Mouse (Mus musculus) hindbrain, postnatal 0 days (tissue): ENCODE measurements at regions not wholly inside any gene's neighbourhood (a gene's known extent, or its start where the extent isn't known, plus 50 kb on each side); places are given as distances from the start of the nearest gene placed in this dataset.

Source experiments
- ATAC-seq: fragments of 200-750 bp; cut with Nextera tagmentation; 2 replicates; pipeline ENCODE4 v1.8.0; 2017; ENCODE audit warnings: mild to moderate bottlenecking, moderate TSS enrichment, moderate library complexity
- DNase-seq: peaks from one replicate; pipeline ENCODE4 v3.0.0-alpha.2; 2015; ENCODE audit warnings: low spot score
- H3K27ac ChIP-seq: fragments of 300-500 bp; sonication (generic); 2 replicates; pipeline ENCODE4 v1.5.1; 2014; ENCODE audit warnings: mild to moderate bottlenecking
- H3K27me3 ChIP-seq: fragments of 300-500 bp; sonication (generic); 2 replicates; pipeline ENCODE4 v1.6.1; 2014; ENCODE audit warnings: low read length, mixed read lengths; ENCODE audit not compliant: insufficient read depth
- H3K36me3 ChIP-seq: fragments of 300-500 bp; sonication (generic); 2 replicates; pipeline ENCODE4 v1.6.1; 2014; ENCODE audit warnings: low read length, mixed read lengths; ENCODE audit not compliant: insufficient read depth
- H3K4me1 ChIP-seq: fragments of 300-500 bp; sonication (generic); 2 replicates; pipeline ENCODE4 v1.6.1; 2014; ENCODE audit warnings: antibody characterized with exemption, low read length, mixed read lengths; ENCODE audit not compliant: insufficient read depth
- H3K4me2 ChIP-seq: fragments of 300-500 bp; sonication (generic); 2 replicates; pipeline ENCODE4 v1.6.1; 2014; ENCODE audit warnings: low read depth, mild to moderate bottlenecking, low read length, moderate library complexity, mixed read lengths
- H3K4me3 ChIP-seq: fragments of 300-500 bp; sonication (generic); 2 replicates; pipeline ENCODE4 v1.5.1; 2014; ENCODE audit warnings: low read length
- H3K9ac ChIP-seq: fragments of 300-500 bp; sonication (generic); replicated peaks from 2 replicates; pipeline ENCODE4 v1.6.1; 2014; ENCODE audit warnings: mild to moderate bottlenecking, low read length, moderate library complexity, mixed read lengths
- H3K9me3 ChIP-seq: fragments of 300-500 bp; sonication (generic); 2 replicates; pipeline ENCODE4 v1.6.1; 2016; ENCODE audit warnings: low read length, mixed read lengths
- CTCF ChIP-seq: IDR thresholded peaks from 2 replicates; pipeline ENCODE4 v1.5.1; 2016; ENCODE audit warnings: antibody characterized with exemption, control low read depth, low read depth
- WGBS: fragments of 180-500 bp; shearing (Covaris S2); extraction: QIAGEN DNeasy Blood & Tissue Kit; methylation state at CpG from one replicate; pipeline ENCODE4 v1.1.7; 2014; 5-methylcytosine and 5-hydroxymethylcytosine counted together

- no peak overlapping the region for H3K27ac ChIP-seq
- no peak overlapping the region for H3K4me2 ChIP-seq
- no peaks in the 10 kb centered on the region for H3K27me3 ChIP-seq
- 88% methylated on average over 2 of the region's 2 CpGs for WGBS
- DNase-seq: no peak
- no peaks in the 10 kb centered on the region for H3K36me3 ChIP-seq
- no peak overlapping the region for H3K4me3 ChIP-seq
- ATAC-seq: no peak
- no peak overlapping the region for H3K9ac ChIP-seq
- no peaks in the 10 kb centered on the region for H3K4me1 ChIP-seq
- no peaks in the 10 kb centered on the region for H3K9me3 ChIP-seq
- TF ChIP-seq CTCF: no peak
Observed at GRCm38 (mm10) chr1:34981934-34982333, 132.2 kb downstream of the Plekhb2 start.

DNA sequence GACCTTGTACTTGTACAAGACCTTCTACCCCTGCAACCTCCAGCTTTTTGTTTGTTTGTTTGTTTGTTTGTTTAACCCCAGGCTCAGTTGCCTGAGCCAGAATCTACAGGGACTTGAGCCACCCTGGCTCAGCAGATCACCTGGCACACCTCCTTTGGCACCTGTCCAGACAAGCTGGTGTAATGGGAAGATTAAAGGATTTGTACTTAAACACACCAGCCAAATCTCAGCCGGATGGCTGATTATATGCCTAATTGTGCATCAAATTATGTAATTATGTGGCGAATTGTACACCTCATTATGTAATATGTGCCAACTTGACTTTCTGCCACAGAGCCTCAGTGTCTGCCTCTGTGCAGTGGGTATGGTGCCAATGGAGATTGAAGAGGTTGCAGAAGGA lies 133.2 kb downstream of the Plekhb2 start:
- DNase-seq (peak; percentile 70), ATAC-seq (0 out of 2 replicates have a peak, but pooled peaks have one; percentile 32)
- no peak overlapping the region for H3K27ac ChIP-seq
- no peaks in the 10 kb centered on the region for H3K36me3 ChIP-seq
- H3K4me1 ChIP-seq: no peaks in the 10 kb centered on the region
- no peak overlapping the region for H3K4me3 ChIP-seq
- H3K27me3 ChIP-seq: no peaks in the 10 kb centered on the region
- no peaks in the 10 kb centered on the region for H3K9me3 ChIP-seq
- TF ChIP-seq CTCF: no peak
- WGBS: 47% methylated on average over 2 of the region's 2 CpGs
- no peak overlapping the region for H3K4me2 ChIP-seq
- no peak overlapping the region for H3K9ac ChIP-seq

DNA sequence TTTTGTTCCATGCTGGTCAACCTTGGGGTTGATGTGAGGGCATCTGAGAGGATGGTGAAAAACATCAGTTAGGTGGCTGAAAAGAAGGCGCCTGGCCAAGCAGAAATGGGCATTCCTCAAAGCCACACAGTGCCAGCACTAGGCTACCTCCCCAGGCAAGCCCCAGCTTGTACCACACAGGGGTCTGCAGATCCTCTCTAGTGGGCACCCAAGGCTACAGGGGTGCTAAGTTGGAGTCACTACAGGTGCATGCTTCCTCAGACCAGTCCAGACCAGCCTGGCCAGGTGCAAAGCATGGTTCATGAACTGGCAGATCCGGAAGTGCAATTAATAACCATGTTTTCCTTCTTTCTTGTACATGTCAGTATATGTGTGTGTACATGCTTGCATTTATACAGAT lies 137.1 kb downstream of the Plekhb2 start:
- 96% methylated on average over 2 of the region's 2 CpGs for whole genome bisulfite sequencing
- H3K4me1 ChIP-seq: no peaks in the 10 kb centered on the region
- no peak for TF ChIP-seq CTCF

GRCm38 (mm10) chr1:34987650-34988221 lies 138.0 kb downstream of the Plekhb2 start:
- no peak overlapping the region for H3K4me2 ChIP-seq
- no peak for TF ChIP-seq CTCF
- H3K27ac ChIP-seq: no peak overlapping the region
- H3K4me3 ChIP-seq: no peak overlapping the region
- no peaks in the 10 kb centered on the region for H3K9me3 ChIP-seq
- DNase-seq (no peak), ATAC-seq (no peak)
- no peaks in the 10 kb centered on the region for H3K4me1 ChIP-seq
- H3K36me3 ChIP-seq: no peaks in the 10 kb centered on the region
- 47% methylated on average over 8 of the region's 8 CpGs for WGBS
- no peak overlapping the region for H3K9ac ChIP-seq
- no peaks in the 10 kb centered on the region for H3K27me3 ChIP-seq

More for the DNA sequence above, 137.1 kb downstream of the Plekhb2 start:
- H3K4me3 ChIP-seq: no peak overlapping the region
- no peak for DNase-seq
- H3K9me3 ChIP-seq: no peaks in the 10 kb centered on the region
- H3K27me3 ChIP-seq: no peaks in the 10 kb centered on the region
- H3K36me3 ChIP-seq: no peaks in the 10 kb centered on the region
- H3K4me2 ChIP-seq: no peak overlapping the region
- no peak overlapping the region for H3K9ac ChIP-seq
- no peak overlapping the region for H3K27ac ChIP-seq
- ATAC-seq: no peak

- H3K4me3 ChIP-seq: no peak overlapping the region
- ATAC-seq (peak; percentile 61; the same call in 1 of the 2 replicates), DNase-seq (peak; percentile 77)
- H3K27ac ChIP-seq: no peak overlapping the region
- H3K4me1 ChIP-seq: no peaks in the 10 kb centered on the region
- TF ChIP-seq CTCF: peak; percentile 68
- H3K4me2 ChIP-seq: no peak overlapping the region
- H3K9me3 ChIP-seq: no peaks in the 10 kb centered on the region
- H3K27me3 ChIP-seq: no peaks in the 10 kb centered on the region
- no peaks in the 10 kb centered on the region for H3K36me3 ChIP-seq
- H3K9ac ChIP-seq: no peak overlapping the region
- WGBS: 75% methylated on average over 7 of the region's 7 CpGs
Observed at GRCm38 (mm10) chr1:34988225-34988624, 138.4 kb downstream of the Plekhb2 start.

GRCm38 (mm10) chr1:35000801-35001200 lies 151.0 kb downstream of the Plekhb2 start:
- Histone ChIP-seq H3K9ac (no peak overlapping the region), H3K36me3 (no peaks in the 10 kb centered on the region), H3K4me3 (no peak overlapping the region), H3K4me2 (no peak overlapping the region), H3K27me3 (no peaks in the 10 kb centered on the region), H3K9me3 (no peaks in the 10 kb centered on the region), H3K27ac (no peak overlapping the region), H3K4me1 (no peaks in the 10 kb centered on the region)
- ATAC-seq: no peak
- TF ChIP-seq CTCF: no peak
- WGBS: 86% methylated on average over 1 of the region's 1 CpGs
- no peak for DNase-seq

- ATAC-seq (no peak), DNase-seq (no peak)
- WGBS: 83% methylated on average over 4 of the region's 4 CpGs
Observed at GRCm38 (mm10) chr1:35017471-35017870, 167.7 kb downstream of the Plekhb2 start.

More at GRCm38 (mm10) chr1:35017471-35017870, 167.7 kb downstream of the Plekhb2 start:
- H3K4me1 ChIP-seq: no peaks in the 10 kb centered on the region
- H3K9me3 ChIP-seq: no peaks in the 10 kb centered on the region
- H3K9ac ChIP-seq: no peak overlapping the region
- H3K4me2 ChIP-seq: no peak overlapping the region
- no peaks in the 10 kb centered on the region for H3K27me3 ChIP-seq
- H3K36me3 ChIP-seq: no peaks in the 10 kb centered on the region
- H3K27ac ChIP-seq: no peak overlapping the region
- no peak overlapping the region for H3K4me3 ChIP-seq
- no peak for TF ChIP-seq CTCF
